Mouse (Mus musculus): ENCODE data around the gene Rnf220. TPM values are rescaled to one million over a fixed set of nuclear protein-coding genes. Genes with fewer than 3 reads are reported as not detected.
"Not testable (repeated sequence)": the region's sequence is repeated elsewhere in the genome, so short reads cannot be mapped to it uniquely, and the experiment has no call there.

Rnf220 gene
- total RNA-seq, 1 experiment from 2014 or later: 102 TPM

GRCm38 (mm10) chr4:117267284-117267683 lies 229.6 kb downstream of the Rnf220 start:
- DNase-seq: peak; percentile 73

DNA sequence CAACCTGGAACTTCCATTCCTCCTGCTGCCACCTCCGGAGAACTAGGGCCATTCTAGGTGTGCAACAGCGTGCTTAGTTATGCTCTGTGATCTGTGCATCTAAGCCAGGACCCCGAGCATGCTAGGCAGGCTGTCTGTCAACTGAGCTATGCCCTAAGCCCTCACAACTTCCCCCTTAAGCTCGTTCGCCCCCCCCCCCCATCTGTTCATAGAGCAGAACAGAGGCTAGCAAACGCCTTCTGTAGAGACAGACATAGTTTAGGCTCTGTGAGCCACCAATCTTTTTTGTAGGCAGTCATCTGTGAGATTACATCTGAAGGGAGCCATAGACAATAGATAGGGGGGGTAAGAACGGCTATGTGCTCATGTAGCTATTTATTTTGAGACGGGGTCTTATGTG lies 233.9 kb downstream of the Rnf220 start:
- no peak for DNase-seq

GRCm38 (mm10) chr4:117262101-117262913 lies 234.5 kb downstream of the Rnf220 start:
- DNase-seq: peak; percentile 56

DNA sequence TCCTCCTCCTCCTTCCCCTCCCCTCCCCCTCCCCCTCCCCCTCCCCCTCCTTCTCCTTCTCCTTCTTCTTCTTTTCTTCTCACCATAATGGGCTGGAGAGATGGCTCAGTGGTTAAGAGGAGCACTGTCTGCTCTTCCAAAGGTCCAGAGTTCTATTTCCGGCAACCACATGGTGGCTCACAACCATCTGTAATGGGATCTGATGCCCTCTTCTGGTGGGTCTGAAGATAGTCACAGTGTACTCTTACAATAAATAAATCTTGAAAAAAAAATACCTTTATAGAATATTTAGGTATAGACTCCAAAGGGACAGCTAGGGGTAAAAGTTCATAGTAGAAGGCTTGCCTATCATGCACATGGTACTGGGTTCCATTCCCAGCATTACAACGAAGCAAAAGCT lies 235.6 kb downstream of the Rnf220 start:
- no peak for DNase-seq

DNA sequence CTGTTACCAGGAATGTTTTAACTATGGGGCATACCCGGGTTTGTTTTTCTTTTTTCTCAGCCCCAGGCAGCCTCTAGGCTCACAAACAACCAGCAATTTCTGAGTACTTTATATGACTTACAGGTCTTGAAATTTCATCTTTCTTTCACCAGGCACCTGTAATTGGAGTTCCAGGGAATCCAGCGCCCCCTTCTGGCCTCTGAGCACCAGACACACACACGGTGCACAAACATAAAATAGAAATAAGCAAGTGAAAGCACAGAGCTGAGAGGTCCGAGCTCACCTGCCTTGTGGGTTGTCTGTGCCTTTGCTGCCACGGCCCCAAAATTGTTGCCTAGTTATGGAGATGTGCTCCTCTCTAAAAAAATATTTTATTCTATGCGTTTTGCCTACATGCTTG lies 236.9 kb downstream of the Rnf220 start:
- DNase-seq: not testable (repeated sequence)

GRCm38 (mm10) chr4:117254672-117255071 lies 242.2 kb downstream of the Rnf220 start:
- DNase-seq: no peak

DNA sequence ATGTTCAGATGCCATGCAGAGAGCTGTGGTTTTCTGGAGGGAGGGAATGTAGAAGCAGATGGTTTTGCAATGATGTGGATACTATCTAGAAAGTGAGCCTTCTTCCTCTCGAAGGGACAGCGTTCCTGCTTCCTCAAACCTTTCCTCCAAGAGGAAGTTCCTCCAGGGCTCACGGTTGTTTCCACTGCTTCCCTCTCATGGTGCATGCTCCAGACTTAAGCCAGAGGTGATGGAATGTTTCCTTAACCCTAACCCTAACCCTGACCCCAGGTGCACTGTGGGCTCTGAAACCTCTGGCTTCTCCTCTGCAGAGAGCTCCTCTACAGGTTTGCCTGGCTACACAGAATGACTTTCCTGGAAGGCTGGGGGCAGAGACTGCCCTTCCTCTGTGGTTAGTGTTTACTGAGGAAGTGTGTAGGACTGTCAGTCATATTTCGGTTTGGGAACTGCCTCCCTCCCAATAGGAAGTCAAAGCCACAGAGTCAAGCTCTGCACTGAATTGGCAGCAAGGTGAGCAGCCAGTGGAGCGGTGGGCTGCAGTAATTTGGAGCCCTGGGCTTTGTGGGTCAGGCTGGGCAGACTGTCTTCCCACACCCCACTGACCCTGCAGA lies 242.7 kb downstream of the Rnf220 start:
- no peak for DNase-seq

DNA sequence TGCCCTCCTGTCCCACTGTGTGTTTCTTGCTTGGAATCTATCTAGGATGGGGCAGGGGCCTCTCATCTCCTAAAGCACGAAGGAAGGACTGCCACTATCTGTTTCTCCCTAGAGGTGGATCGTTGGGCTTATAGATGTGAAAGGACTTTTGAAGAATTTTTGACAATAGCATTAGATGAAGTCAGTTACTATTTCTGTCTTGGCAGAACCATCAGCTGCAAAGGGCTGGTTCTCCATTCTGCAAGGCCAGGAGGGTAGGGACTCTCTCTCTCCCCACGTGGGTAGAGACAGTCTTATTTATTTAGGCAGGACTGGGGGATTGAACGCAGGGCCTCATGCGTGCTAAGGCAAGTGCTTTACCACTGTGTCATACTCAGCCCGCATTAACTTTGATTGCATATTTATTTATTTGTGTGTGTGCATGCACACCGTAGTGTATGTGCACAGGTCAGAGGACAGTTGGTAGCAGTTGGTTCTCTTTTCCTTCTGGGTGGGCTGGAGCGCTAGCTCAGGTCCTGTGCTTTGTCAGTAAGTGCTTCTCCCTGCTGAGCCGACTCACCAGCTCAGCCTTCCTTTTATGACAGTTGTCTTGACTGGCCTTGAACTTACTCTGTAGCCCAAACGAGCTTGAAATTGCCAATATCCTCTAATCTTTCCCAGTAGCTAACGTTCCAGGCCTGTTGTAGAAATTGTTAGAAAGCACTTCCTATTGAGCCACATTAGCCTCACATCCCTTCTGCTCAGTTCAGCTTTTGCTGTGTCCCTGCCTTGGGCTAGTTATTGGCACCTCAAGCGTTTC lies 243.4 kb downstream of the Rnf220 start:
- no peak for DNase-seq

DNA sequence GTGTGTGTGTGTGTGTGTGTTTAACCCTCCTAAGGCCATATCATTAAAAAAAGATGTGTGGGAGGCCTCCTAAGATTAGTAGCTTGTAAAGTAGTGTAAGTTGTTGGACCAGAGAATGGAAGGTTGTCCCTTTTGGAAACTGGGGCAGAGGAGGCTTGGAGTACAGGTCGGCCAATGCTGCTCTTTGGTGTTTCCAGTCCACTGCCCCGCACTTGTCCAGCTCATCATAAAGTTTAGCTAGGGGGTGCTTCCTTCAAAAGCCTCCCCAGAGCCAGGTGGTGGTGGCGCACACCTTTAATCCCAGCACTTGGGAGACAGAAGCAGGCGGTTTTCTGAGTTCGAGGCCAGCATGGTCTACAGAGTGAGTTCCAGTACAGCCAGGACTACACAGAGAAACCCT lies 244.1 kb downstream of the Rnf220 start:
- DNase-seq: no peak

DNA sequence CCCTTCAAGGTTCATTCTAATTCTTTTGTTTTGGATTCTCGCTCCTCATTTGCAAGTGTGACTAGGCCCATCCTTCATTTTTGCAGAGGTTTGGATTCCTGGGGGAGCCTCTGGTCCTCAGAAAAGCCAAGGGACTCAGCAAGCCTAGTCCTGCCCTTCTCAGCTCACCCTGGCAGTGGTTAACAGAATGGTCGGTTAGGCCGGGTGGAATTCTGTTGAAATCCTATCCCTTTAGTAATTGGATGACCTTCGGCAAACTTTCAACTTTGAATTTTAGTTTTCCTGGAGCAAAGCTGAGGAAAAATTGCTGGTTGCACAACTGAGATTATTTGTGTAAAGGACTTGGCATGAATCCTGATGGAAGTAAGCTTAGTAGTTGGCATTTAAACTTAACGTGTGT lies 244.5 kb downstream of the Rnf220 start:
- no peak for DNase-seq

DNA sequence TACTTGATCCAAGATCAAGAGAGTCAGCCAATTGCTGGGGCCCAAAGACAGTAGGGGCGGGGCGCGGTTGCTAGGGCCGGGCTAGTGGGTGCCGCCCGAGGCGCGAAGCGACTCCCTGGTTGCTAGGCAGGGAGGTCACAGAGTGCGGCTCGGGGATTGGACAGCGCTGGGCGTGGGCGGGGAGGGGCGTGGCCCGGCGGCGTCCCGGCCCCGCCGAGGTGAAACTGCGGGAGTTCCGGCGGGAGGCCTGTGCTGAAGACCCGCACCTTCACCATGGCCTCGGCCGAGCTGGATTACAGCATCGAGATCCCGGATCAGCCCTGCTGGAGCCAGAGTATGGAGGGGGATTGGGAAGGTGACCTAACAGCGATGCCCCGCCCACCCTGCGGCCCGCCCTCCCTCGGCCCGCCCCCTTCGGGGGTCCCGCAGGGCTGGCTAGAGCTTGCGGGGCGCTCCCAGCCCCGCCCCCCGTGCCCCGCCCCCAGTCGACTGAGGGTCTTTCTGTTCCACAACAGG lies 245.0 kb downstream of the Rnf220 start, which contains the start of the genes Tmem53 and Armh1:
Gene Tmem53, plus strand, starts transcription at position 151 of the 516 bp plus-strand sequence.
Gene Armh1, minus strand, starts transcription at position 325 of the 516 bp plus-strand sequence.
- DNase-seq: peak; percentile 96

DNA sequence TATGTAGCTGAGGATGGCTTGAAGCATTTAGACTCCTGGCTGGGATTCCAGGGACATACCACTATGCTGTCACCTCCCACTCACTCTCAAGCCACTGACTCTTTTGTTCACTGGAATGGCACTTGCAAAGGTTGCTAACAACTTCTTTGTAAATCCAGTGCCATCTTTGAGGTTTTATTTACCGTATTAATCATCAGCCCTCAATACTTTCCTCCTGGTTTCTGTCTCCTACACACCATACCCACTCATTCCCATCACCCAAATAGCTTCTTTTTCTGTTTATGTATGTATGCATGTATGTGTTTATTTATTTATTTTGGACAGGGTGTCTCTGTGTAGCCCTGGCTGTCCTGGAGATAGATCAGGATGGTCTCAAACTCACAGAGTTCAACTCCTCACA lies 245.9 kb downstream of the Rnf220 start:
- DNase-seq: no peak

GRCm38 (mm10) chr4:117240867-117241266 lies 256.0 kb downstream of the Rnf220 start:
- DNase-seq: peak; percentile 60

DNA sequence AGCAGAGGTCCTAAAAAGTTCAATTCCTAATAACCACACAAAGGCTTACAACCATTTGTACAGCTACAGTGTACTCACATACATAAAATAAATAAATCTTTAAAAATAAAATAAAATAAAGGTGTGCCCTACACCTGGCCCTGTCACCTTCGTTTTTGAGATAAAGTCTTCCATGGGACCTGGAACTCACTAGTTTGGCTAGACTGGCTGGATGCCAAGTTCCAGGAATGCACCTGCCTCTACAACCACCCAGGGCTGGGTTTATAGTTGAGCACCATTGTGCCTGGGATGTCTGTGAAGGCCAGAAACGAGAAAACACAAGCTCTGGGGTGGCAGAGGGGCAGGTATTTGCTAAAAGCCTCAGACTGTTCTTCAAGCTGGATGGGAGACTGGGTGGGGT lies 257.7 kb downstream of the Rnf220 start:
- no peak for DNase-seq

GRCm38 (mm10) chr4:117235822-117236221 lies 261.0 kb downstream of the Rnf220 start:
- DNase-seq: no peak

DNA sequence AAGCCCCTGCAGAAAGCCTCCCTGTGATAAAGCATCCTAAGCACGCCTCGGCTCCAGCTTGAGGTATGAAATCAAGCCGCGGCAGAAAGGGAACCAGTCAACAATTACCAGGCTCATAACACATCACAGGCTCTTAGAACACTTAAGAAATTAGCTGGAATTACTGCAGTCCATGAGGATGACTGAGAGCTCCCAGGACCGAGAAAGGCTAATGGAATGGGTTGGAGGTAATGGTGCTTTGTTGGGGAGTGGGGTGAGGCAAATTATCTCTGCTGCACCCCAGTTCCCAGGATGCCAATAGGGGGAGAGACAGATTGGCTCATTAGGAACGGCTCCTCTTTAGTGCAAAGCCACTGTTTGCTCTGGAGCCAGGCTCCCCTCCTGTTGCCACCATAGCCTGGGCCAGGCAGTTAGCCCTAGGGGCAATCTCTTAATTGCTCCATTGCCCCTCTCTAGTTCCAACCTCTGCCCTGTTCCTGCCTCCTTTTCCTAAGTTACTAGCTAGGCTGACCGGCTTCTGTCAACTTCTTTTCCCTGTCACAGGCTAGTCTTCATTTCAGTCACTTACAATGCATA lies 262.6 kb downstream of the Rnf220 start:
- no peak for DNase-seq

DNA sequence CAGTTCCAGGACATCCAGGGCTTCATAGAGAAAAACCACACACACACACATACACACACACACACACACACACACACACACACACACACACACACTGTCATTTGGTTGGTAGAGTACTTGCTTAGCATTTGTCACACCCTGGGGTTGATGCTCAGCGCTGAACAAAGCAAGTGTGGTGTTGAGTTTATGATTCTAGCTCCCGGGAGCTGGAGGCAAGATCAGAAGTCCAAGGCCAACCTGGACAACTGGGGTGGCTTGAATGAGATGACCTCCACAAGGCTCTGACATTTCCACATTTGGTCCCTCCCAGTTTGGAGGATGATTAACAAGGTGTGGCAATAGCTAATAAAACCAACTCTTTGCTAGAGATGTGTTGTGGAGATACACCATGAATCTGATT lies 265.6 kb downstream of the Rnf220 start:
- DNase-seq: no peak

GRCm38 (mm10) chr4:117230331-117230730 lies 266.5 kb downstream of the Rnf220 start:
- no peak for DNase-seq

DNA sequence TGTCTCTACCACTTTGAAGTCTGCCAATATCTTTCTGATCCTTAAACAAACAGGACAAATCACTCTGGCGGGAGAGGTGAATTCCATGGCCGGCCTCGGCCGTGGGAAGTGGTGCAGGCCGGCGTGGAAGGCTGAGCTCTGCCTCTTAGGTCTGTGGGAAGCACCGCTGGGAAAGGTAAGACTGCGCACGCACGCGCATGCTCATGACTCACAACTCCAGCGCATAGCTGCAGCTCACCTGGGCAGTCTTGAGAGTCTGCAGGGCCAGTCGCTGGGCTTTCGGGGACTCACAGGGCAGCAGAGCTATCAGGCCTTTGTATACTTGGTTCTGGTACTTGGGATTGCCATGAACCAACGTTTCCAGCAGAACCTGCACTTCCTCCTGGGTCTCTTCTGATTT lies 267.3 kb downstream of the Rnf220 start:
- DNase-seq: no peak

GRCm38 (mm10) chr4:117225250-117225649 lies 271.6 kb downstream of the Rnf220 start:
- no peak for DNase-seq

- DNase-seq: no peak
Observed at GRCm38 (mm10) chr4:117224122-117224521, 272.7 kb downstream of the Rnf220 start.

DNA sequence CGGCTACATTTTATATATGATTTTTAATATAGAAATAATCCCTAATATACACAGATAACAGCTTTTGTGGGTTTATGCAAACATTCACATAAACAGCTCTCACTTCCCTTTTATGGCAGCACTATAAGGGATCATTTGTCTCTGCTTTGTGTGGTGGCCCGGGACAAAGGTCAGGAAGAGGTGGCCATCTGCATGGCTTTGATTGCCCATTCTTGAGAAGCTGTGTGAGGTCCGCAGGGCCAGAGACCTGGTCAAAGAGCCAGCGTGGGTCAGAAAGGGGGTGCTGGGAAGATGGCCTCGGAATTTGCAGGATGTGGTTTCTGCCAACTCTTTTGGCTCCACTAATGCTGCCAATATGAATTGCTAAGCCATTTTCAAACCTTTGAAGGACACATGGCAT lies 273.9 kb downstream of the Rnf220 start:
- no peak for DNase-seq

All from adrenal gland, postnatal 25 days (tissue).